Mouse (Mus musculus): Measurements from ENCODE around the gene Rnf186.

Rnf186 gene

DNA sequence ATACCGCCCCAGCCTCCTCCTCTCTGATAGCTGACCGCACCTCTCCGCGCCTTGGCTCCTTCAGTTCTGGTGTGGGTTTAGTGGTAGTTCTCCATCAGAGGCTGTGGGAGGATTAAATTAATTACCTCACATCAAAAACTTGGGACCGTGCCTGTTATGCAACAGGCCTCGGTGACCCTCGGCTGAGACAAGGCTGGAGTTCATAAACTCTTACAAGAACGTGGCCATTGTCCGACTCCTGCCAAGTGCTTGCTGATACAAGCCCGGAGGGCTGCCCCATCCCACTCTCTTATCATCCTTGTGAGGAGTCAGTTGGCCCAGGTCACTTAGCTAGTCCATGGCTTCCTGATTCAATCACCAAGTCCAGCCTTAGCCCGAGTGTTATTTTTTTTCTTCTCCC, 46.4 kb downstream of the Rnf186 start:
- no peak for DNase-seq (ENCODE audit: low spot score in 2 of 2)

DNA sequence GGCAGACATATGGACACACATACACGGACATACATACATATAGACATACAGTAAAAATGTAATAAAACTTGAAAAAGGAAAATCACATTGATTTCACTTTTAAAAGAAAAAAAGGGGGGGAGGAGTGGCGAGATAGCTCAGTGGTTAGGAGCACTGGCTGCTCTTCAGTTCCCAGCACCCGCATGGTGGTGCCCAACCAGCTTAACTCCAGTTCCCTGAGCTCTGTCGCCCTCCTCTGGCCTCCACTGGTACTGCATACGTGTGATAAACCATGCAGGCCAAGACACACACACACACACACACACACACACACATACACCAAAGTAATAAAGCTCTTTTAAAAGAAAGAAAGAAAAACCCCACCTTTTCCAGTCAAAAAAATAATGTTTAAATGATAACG, 47.9 kb downstream of the Rnf186 start:
- no peak for DNase-seq (ENCODE audit: low spot score in 2 of 2)

All from spleen, postnatal 4 days (tissue).